Mouse (Mus musculus) limb, embryonic 15.5 days (tissue): Measurements from ENCODE around the gene Gucy1b2. TPM values are rescaled to one million over a fixed set of nuclear protein-coding genes. Genes with fewer than 3 reads are reported as not detected.

ENCODE experiments used
- ATAC-seq: fragments of 200-750 bp; cut with Nextera tagmentation; 2 replicates; pipeline ENCODE4 v1.8.0; 2017; ENCODE audit warnings: low read depth, moderate TSS enrichment; ENCODE audit not compliant: insufficient number of reproducible peaks, low FRiP score, low TSS enrichment
- H3K27ac ChIP-seq: fragments of 300-500 bp; sonication (generic); 2 replicates; pipeline ENCODE4 v1.5.1; 2015; ENCODE audit warnings: moderate library complexity, mild to moderate bottlenecking, inconsistent platforms
- H3K27me3 ChIP-seq: fragments of 300-500 bp; sonication (generic); 2 replicates; pipeline ENCODE4 v1.6.1; 2015; ENCODE audit warnings: inconsistent platforms
- H3K36me3 ChIP-seq: fragments of 300-500 bp; sonication (generic); 2 replicates; pipeline ENCODE4 v1.6.1; 2015; ENCODE audit warnings: inconsistent platforms
- H3K4me1 ChIP-seq: fragments of 300-500 bp; sonication (generic); 2 replicates; pipeline ENCODE4 v1.6.1; 2015; ENCODE audit warnings: inconsistent platforms
- H3K4me2 ChIP-seq: fragments of 300-500 bp; sonication (generic); 2 replicates; pipeline ENCODE4 v1.6.1; 2015; ENCODE audit warnings: mild to moderate bottlenecking, inconsistent platforms
- H3K4me3 ChIP-seq: fragments of 300-500 bp; sonication (generic); 2 replicates; pipeline ENCODE4 v1.5.1; 2015; ENCODE audit warnings: mild to moderate bottlenecking, inconsistent platforms
- H3K9ac ChIP-seq: fragments of 300-500 bp; sonication (generic); 2 replicates; pipeline ENCODE4 v1.6.1; 2015; ENCODE audit warnings: inconsistent platforms
- H3K9me3 ChIP-seq: fragments of 300-500 bp; sonication (generic); 2 replicates; pipeline ENCODE4 v1.6.1; 2016; ENCODE audit warnings: inconsistent platforms
- WGBS: fragments of 180-500 bp; shearing (Covaris S2); methylation state at CpG from one replicate; pipeline ENCODE4 v1.1.7; 2015; 5-methylcytosine and 5-hydroxymethylcytosine counted together
- polyA plus RNA-seq: library from polyadenylated mRNA; unstranded; fragments of >200 nt; fragmentation: Nextera tagmentation; extraction: Ambion mirVana; gene quantifications from 2 replicates; pipeline ENCODE4 v1.2.1, GENCODE M21; 2015

The Gucy1b2 gene
- polyA plus RNA-seq, 1 experiment from 2014 or later = 0.09 TPM

GRCm38 (mm10) chr14:62464966-62465365 is 8.9 kb upstream of the Gucy1b2 start:
- H3K36me3 ChIP-seq = no peaks in the 10 kb centered on the region
- H3K27ac ChIP-seq = no peak overlapping the region
- peaks cover 6% of the 10 kb centered on the region for H3K4me1 ChIP-seq
- H3K4me2 ChIP-seq = 0 out of 2 replicates have a peak overlapping the region, but pooled peaks have one; percentile 2
- no peak overlapping the region for H3K4me3 ChIP-seq
- H3K27me3 ChIP-seq = no peaks in the 10 kb centered on the region
- no peaks in the 10 kb centered on the region for H3K9me3 ChIP-seq
- ATAC-seq = no peak
- 23% methylated on average over 9 of the region's 9 CpGs for WGBS
- H3K9ac ChIP-seq = no peak overlapping the region

- Histone ChIP-seq H3K4me1 (no peaks in the 10 kb centered on the region; the same call in 1 of the 2 replicates), H3K4me2 (no peak overlapping the region), H3K9ac (no peak overlapping the region), H3K9me3 (no peaks in the 10 kb centered on the region), H3K27ac (no peak overlapping the region), H3K36me3 (no peaks in the 10 kb centered on the region), H3K4me3 (no peak overlapping the region), H3K27me3 (peaks cover 3% of the 10 kb centered on the region; the same call in 1 of the 2 replicates)
- no peak for ATAC-seq
- 60% methylated on average over 11 of the region's 11 CpGs for WGBS
Measured at GRCm38 (mm10) chr14:62459541-62459940, 3.5 kb upstream of the Gucy1b2 start.

- ATAC-seq = no peak
- Histone ChIP-seq H3K9me3 (no peaks in the 10 kb centered on the region), H3K27me3 (peaks cover 3% of the 10 kb centered on the region; the same call in 1 of the 2 replicates), H3K4me3 (no peak overlapping the region), H3K27ac (no peak overlapping the region), H3K4me2 (no peak overlapping the region), H3K4me1 (no peaks in the 10 kb centered on the region), H3K9ac (no peak overlapping the region), H3K36me3 (no peaks in the 10 kb centered on the region)
- WGBS = 17% methylated on average over 22 of the region's 22 CpGs
Measured at GRCm38 (mm10) chr14:62457420-62458181, 1.5 kb upstream of the Gucy1b2 start.

- ATAC-seq = no peak
- WGBS = 78% methylated on average over 5 of the region's 5 CpGs
Measured at GRCm38 (mm10) chr14:62455570-62455879, 564 bp downstream of the Gucy1b2 start.

GRCm38 (mm10) chr14:62454760-62455569 is 1.1 kb downstream of the Gucy1b2 start:
- ATAC-seq = no peak
- Histone ChIP-seq H3K36me3 (no peaks in the 10 kb centered on the region), H3K9ac (no peak overlapping the region), H3K4me3 (no peak overlapping the region), H3K9me3 (no peaks in the 10 kb centered on the region), H3K4me1 (no peaks in the 10 kb centered on the region), H3K4me2 (no peak overlapping the region), H3K27me3 (peaks cover 3% of the 10 kb centered on the region; the same call in 1 of the 2 replicates), H3K27ac (no peak overlapping the region)
- WGBS = 57% methylated on average over 9 of the region's 9 CpGs

More at GRCm38 (mm10) chr14:62455570-62455879, 564 bp downstream of the Gucy1b2 start:
- no peak overlapping the region for H3K4me2 ChIP-seq
- H3K36me3 ChIP-seq = no peaks in the 10 kb centered on the region
- no peaks in the 10 kb centered on the region for H3K4me1 ChIP-seq
- H3K27me3 ChIP-seq = peaks cover 3% of the 10 kb centered on the region; the same call in 1 of the 2 replicates
- H3K9me3 ChIP-seq = no peaks in the 10 kb centered on the region
- H3K4me3 ChIP-seq = no peak overlapping the region
- H3K9ac ChIP-seq = no peak overlapping the region
- no peak overlapping the region for H3K27ac ChIP-seq

- 56% methylated on average over 3 of the region's 3 CpGs for WGBS
- no peak overlapping the region for H3K4me3 ChIP-seq
- H3K9me3 ChIP-seq = no peaks in the 10 kb centered on the region
- H3K4me2 ChIP-seq = no peak overlapping the region
- peaks cover 3% of the 10 kb centered on the region; the same call in 1 of the 2 replicates for H3K27me3 ChIP-seq
- no peak overlapping the region for H3K27ac ChIP-seq
- no peaks in the 10 kb centered on the region for H3K4me1 ChIP-seq
- no peak overlapping the region for H3K9ac ChIP-seq
- ATAC-seq = no peak
- H3K36me3 ChIP-seq = no peaks in the 10 kb centered on the region
Measured at GRCm38 (mm10) chr14:62454136-62454535, 2.0 kb downstream of the Gucy1b2 start.

- WGBS = 76% methylated on average over 11 of the region's 11 CpGs
- no peak overlapping the region for H3K4me3 ChIP-seq
- H3K36me3 ChIP-seq = no peaks in the 10 kb centered on the region
- ATAC-seq = no peak
- H3K9ac ChIP-seq = no peak overlapping the region
- no peak overlapping the region for H3K27ac ChIP-seq
- no peaks in the 10 kb centered on the region for H3K9me3 ChIP-seq
- H3K27me3 ChIP-seq = peaks cover 3% of the 10 kb centered on the region; the same call in 1 of the 2 replicates
- H3K4me2 ChIP-seq = no peak overlapping the region
- H3K4me1 ChIP-seq = no peaks in the 10 kb centered on the region
Measured at GRCm38 (mm10) chr14:62453276-62453675, 2.8 kb downstream of the Gucy1b2 start.

GRCm38 (mm10) chr14:62450706-62451105 is 5.4 kb downstream of the Gucy1b2 start:
- ATAC-seq = no peak
- 84% methylated on average over 1 of the region's 1 CpGs for WGBS
- H3K9ac ChIP-seq = no peak overlapping the region
- H3K27ac ChIP-seq = no peak overlapping the region
- no peaks in the 10 kb centered on the region for H3K9me3 ChIP-seq
- H3K4me3 ChIP-seq = no peak overlapping the region
- H3K4me2 ChIP-seq = no peak overlapping the region
- no peaks in the 10 kb centered on the region for H3K27me3 ChIP-seq
- no peaks in the 10 kb centered on the region for H3K4me1 ChIP-seq
- no peaks in the 10 kb centered on the region for H3K36me3 ChIP-seq

GRCm38 (mm10) chr14:62447214-62447548 is 8.9 kb downstream of the Gucy1b2 start:
- no peak overlapping the region for H3K27ac ChIP-seq
- no peak overlapping the region for H3K4me3 ChIP-seq
- no peaks in the 10 kb centered on the region for H3K36me3 ChIP-seq
- no peaks in the 10 kb centered on the region for H3K9me3 ChIP-seq
- no peak for ATAC-seq
- no peaks in the 10 kb centered on the region for H3K4me1 ChIP-seq
- WGBS = 84% methylated on average over 3 of the region's 3 CpGs
- H3K27me3 ChIP-seq = no peaks in the 10 kb centered on the region
- H3K4me2 ChIP-seq = no peak overlapping the region
- no peak overlapping the region for H3K9ac ChIP-seq

GRCm38 (mm10) chr14:62446385-62447213 is 9.5 kb downstream of the Gucy1b2 start:
- Histone ChIP-seq H3K4me2 (no peak overlapping the region), H3K27ac (no peak overlapping the region), H3K36me3 (no peaks in the 10 kb centered on the region), H3K4me1 (no peaks in the 10 kb centered on the region), H3K27me3 (no peaks in the 10 kb centered on the region), H3K9ac (no peak overlapping the region), H3K9me3 (no peaks in the 10 kb centered on the region), H3K4me3 (no peak overlapping the region)
- ATAC-seq = no peak
- 38% methylated on average over 7 of the region's 7 CpGs for WGBS

- 33% methylated on average over 6 of the region's 6 CpGs for WGBS
- no peak overlapping the region for H3K27ac ChIP-seq
- no peaks in the 10 kb centered on the region for H3K27me3 ChIP-seq
- no peak overlapping the region for H3K9ac ChIP-seq
- ATAC-seq = no peak
- H3K4me3 ChIP-seq = no peak overlapping the region
- H3K36me3 ChIP-seq = no peaks in the 10 kb centered on the region
- H3K9me3 ChIP-seq = no peaks in the 10 kb centered on the region
- no peaks in the 10 kb centered on the region for H3K4me1 ChIP-seq
- H3K4me2 ChIP-seq = no peak overlapping the region
Measured at GRCm38 (mm10) chr14:62443840-62444430, 12.2 kb downstream of the Gucy1b2 start.
